Mouse (Mus musculus) cortical plate, adult 2 months (tissue): ENCODE results near the gene Samd11.

Experiments used
- CTCF ChIP-seq: fragments of 200-500 bp; IDR thresholded peaks from 2 replicates; pipeline ENCODE4 v1.5.1; 2011; ENCODE audit warnings: mild to moderate bottlenecking, control low read depth, low read length; ENCODE audit not compliant: insufficient read depth; ENCODE audit errors: extremely low read depth
- POLR2A ChIP-seq: fragments of 200-500 bp; IDR thresholded peaks from 2 replicates; pipeline ENCODE4 v1.6.1; 2011; ENCODE audit warnings: mild to moderate bottlenecking, low read length, control low read depth; ENCODE audit not compliant: insufficient read depth; ENCODE audit errors: extremely low read depth

DNA sequence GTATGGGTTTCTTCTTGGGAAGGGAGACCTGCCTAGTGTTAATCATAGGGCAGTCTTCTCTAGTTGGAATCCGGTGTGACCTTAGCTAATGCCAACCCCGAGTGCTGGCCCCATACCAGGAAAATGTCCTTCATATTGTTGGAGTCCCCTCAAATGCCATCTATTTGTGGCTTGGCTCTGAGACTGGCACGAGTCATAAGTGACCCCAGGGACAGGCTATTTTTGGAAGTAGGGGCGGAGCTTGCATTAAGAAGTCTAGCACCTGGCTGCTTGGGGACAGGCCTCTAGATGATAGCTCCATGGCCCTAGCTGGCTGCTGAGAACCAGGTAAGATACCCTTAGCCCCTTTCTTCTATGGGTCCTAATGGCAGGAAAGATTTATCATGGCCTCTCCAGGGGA lies 39.8 kb downstream of the Samd11 start, which contains the start of gene Perm1:
- TF ChIP-seq CTCF (no peak), POLR2A (no peak)
